Mouse (Mus musculus): ENCODE measurements around the gene Zfp708.

- no peak for TF ChIP-seq CTCF (IDR thresholded peaks at IDR 0.05; ENCODE audit: low read depth)
- TF ChIP-seq EP300 (optimal IDR thresholded peaks at IDR 0.05) = no peak
Observed at GRCm38 (mm10) chr13:67077244-67077643, 20.5 kb downstream of the Zfp708 start.

Data from stomach, postnatal 0 days (tissue).